Mouse (Mus musculus) G1E (cell line): ENCODE data around the gene Pllp.
A peak's percentile ranks its signal among the peaks of the same experiment; 100 is the strongest.

Source experiments
- CTCF ChIP-seq: IDR thresholded peaks from 2 replicates; pipeline ENCODE4 v1.5.1; 2012; ENCODE audit warnings: low read depth, low read length, inconsistent platforms, mixed read lengths
- GATA1 ChIP-seq: IDR thresholded peaks from 2 replicates; pipeline ENCODE4 v1.6.1; 2012; ENCODE audit warnings: borderline replicate concordance, low read length, inconsistent platforms, mixed read lengths
- GATA2 ChIP-seq: IDR thresholded peaks from 2 replicates; pipeline ENCODE4 v1.6.1; 2012; ENCODE audit warnings: low read depth, low read length, inconsistent platforms, borderline replicate concordance
- POLR2AphosphoS5 ChIP-seq: IDR thresholded peaks from 2 replicates; pipeline ENCODE4 v1.6.1; 2012; ENCODE audit warnings: low read depth, low read length, inconsistent platforms; ENCODE audit not compliant: insufficient replicate concordance
- TAL1 ChIP-seq: conservative IDR thresholded peaks from 2 replicates; pipeline ENCODE4 v1.6.1; 2012; ENCODE audit warnings: low read depth, low read length, inconsistent platforms, mixed read lengths

DNA sequence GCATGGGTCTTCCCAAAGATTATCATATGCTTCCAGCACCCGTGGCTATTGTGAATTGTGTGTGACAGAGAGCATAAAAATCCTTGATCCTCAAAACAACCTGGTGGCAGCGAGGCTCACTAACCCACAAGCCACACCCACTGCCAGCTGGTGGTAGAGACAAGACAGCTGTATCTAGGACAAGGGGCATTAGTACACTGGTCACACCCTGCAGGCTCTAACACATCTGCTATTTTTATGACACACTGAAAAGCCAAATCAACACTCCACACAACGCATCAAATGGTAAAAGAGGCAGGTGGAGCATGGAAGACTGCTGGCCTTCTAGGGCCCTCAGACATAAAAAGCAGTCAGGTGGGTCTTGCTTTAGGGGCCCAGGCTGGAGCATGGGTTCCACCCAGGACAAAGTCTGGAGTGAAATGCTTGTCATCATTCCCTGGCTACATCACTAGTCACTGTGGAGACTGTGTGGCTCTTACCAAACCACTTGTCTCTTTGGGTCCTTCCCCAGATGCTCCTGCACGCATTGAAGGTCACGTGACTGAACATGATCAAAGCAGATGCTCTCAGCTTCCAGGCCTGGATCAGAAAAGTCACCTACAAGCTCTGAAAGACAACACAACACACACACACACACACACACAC is 37.9 kb upstream of the Pllp start:
- TF ChIP-seq CTCF = no peak
- peak; percentile 29; the same call in 1 of the 2 replicates for TF ChIP-seq TAL1
- no peak for TF ChIP-seq GATA1
- no peak for TF ChIP-seq GATA2
- no peak for TF ChIP-seq POLR2AphosphoS5
